Mouse (Mus musculus): ENCODE results near the gene Olfr1115.
"Not testable (repeated sequence)": the region's sequence is repeated elsewhere in the genome, so short reads cannot be mapped to it uniquely, and the experiment has no call there.

Olfr1115 gene

GRCm38 (mm10) chr2:87247713-87248112 is at the start of gene Olfr1115:
Gene Olfr1115 (plus strand): TSS chr2:87248013.
- no peak for DNase-seq (ENCODE audit: low read depth, low spot score)
- H3K27me3 ChIP-seq (ENCODE audit: control insufficient read depth, insufficient read depth, low read length, poor library complexity, severe bottlenecking), result no peaks in the 10 kb centered on the region
- no peaks in the 10 kb centered on the region for H3K36me3 ChIP-seq (ENCODE audit: control insufficient read depth, insufficient read depth, low read length, poor library complexity, severe bottlenecking)

GRCm38 (mm10) chr2:87208670-87209069 is 39.1 kb upstream of the Olfr1115 start, which contains the start of gene Olfr1113:
Gene Olfr1113 (plus strand): TSS chr2:87208970.
- Histone ChIP-seq H3K36me3 (ENCODE audit: control insufficient read depth, insufficient read depth, low read length, poor library complexity, severe bottlenecking) (no peaks in the 10 kb centered on the region), H3K27me3 (ENCODE audit: control insufficient read depth, insufficient read depth, low read length, poor library complexity, severe bottlenecking) (no peaks in the 10 kb centered on the region)
- no peak for DNase-seq (ENCODE audit: low read depth, low spot score)

GRCm38 (mm10) chr2:87267234-87267633 is 19.4 kb downstream of the Olfr1115 start, which contains the start of gene Olfr1116:
Gene Olfr1116 (plus strand): TSS chr2:87267534.
- Histone ChIP-seq H3K27me3 (ENCODE audit: control insufficient read depth, insufficient read depth, low read length, poor library complexity, severe bottlenecking) (no peaks in the 10 kb centered on the region), H3K36me3 (ENCODE audit: control insufficient read depth, insufficient read depth, low read length, poor library complexity, severe bottlenecking) (no peaks in the 10 kb centered on the region)
- no peak for DNase-seq (ENCODE audit: low read depth, low spot score)

GRCm38 (mm10) chr2:87293977-87294376 is 46.2 kb downstream of the Olfr1115 start:
- DNase-seq (ENCODE audit: low read depth, low spot score); H3K27me3 ChIP-seq (ENCODE audit: control insufficient read depth, insufficient read depth, low read length, poor library complexity, severe bottlenecking); H3K36me3 ChIP-seq (ENCODE audit: control insufficient read depth, insufficient read depth, low read length, poor library complexity, severe bottlenecking): not testable (repeated sequence)

Measured in splenic B cell, adult 2 months (primary cell).